Mouse (Mus musculus) left cerebral cortex, adult 2 months (tissue): ENCODE measurements around the gene Rsl24d1. TPM values are rescaled to one million over a fixed set of nuclear protein-coding genes. Genes with fewer than 3 reads are reported as not detected.

Experiments
- DNase-seq, 2 experiments: peaks; one replicate each; pipeline ENCODE4 v3.0.0; 2021 to 2022; ENCODE audit warnings: low spot score in 2 of 2, mixed read lengths in 1 of 2; ENCODE audit errors: extremely low spot score in 1 of 2
- H3K27ac ChIP-seq: fragments of 200-600 bp; 2 replicates; pipeline ENCODE4 v1.8.1; 2022
- H3K4me3 ChIP-seq: fragments of 200-600 bp; 2 replicates; pipeline ENCODE4 v1.8.1; 2022
- CTCF ChIP-seq: fragments of 200-600 bp; IDR thresholded peaks from 2 replicates; pipeline ENCODE4 v1.8.1; 2022; ENCODE audit warnings: antibody characterized with exemption, mild to moderate bottlenecking, moderate library complexity
- intact Hi-C: fragments of 180-260 bp; cut with DNase I; formaldehyde crosslinking; loops from one replicate; pipeline ENCODE4 v1.15.1; 2025
- total RNA-seq, 2 experiments: library from RNA; stranded (reverse); gene quantifications; 2 replicates each; pipeline ENCODE4 v1.2.3; 2021

The Rsl24d1 gene
- total RNA-seq, 2 experiments from 2014 or later = 53.9 to 54.2 TPM

- H3K4me3 ChIP-seq = no peak overlapping the region
- TF ChIP-seq CTCF = no peak
- no peak for DNase-seq
- H3K27ac ChIP-seq = no peak overlapping the region
- intact Hi-C loops = no loop called here
These were observed 30.8 kb upstream of the Rsl24d1 start for GRCm38 (mm10) chr9:73082291-73083000.

DNA sequence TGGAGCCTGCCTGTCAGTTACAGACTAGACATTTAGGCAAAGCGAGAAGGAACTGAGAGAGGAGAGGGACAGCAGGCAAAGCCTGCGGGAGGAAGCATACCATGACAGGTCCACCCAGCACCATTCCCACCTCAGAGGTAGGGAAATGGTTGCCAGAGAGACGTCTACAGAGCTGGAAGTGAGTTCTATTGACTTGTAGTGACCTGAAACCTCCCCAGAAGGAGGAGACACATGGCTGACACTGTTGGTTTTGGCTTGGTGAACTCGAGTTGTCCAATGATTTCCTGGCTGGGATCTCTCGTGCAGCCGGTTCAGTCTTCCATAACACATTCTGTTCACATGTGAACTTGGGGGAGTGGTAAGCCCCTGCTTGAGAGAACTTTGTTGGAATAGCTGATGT, 29.3 kb upstream of the Rsl24d1 start:
- no peak overlapping the region for H3K27ac ChIP-seq
- no peak for TF ChIP-seq CTCF
- intact Hi-C loops = no loop called here
- no peak overlapping the region for H3K4me3 ChIP-seq
- DNase-seq = no peak

DNA sequence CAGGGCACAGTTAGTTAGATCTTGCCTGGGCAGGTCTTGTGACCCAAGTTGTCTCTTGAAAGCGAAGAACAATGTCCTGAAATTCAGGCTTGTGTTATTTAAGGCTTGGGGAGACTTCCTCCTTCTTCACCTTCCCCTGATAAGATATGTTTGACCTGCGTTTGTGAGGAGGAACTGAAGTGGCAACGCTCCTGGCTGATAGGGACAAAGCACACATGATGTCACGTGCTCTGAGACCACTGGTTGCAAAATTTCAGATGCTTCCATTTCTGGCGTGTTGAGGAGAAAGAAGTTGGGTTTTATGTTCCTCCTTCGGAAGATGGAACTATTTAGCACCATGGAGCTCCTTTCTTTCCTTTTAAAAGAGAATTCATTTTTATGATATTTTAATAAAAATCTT, 27.4 kb upstream of the Rsl24d1 start:
- no peak for TF ChIP-seq CTCF
- no peak overlapping the region for H3K27ac ChIP-seq
- intact Hi-C loops = no loop called here
- no peak overlapping the region for H3K4me3 ChIP-seq
- no peak for DNase-seq

DNA sequence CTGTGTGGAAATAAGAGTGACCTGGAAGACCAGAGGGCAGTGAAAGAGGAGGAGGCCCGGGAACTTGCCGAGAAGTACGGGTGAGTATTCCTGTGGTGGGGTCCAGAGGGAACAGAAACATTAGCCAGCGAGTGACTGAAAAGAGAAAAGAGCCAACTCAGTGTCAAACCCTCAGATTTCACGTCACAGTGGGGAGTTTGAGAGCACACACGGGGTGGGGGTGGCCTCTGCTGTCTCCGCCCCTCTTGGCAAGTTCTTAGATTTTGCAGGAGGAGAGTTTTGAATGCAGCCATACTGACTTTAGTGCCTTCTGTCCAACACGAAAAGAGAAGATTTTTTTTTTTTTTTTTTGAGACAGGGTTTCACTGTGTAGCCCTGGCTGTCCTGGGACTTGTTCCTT, 26.1 kb upstream of the Rsl24d1 start:
- TF ChIP-seq CTCF = no peak
- Histone ChIP-seq H3K27ac (no peak overlapping the region), H3K4me3 (no peak overlapping the region)
- DNase-seq = no peak
- intact Hi-C loops = no loop called here

GRCm38 (mm10) chr9:73087581-73087980, 25.6 kb upstream of the Rsl24d1 start:
- no peak overlapping the region for H3K4me3 ChIP-seq
- TF ChIP-seq CTCF = no peak
- intact Hi-C loops = no loop called here
- DNase-seq = no peak
- H3K27ac ChIP-seq = no peak overlapping the region

DNA sequence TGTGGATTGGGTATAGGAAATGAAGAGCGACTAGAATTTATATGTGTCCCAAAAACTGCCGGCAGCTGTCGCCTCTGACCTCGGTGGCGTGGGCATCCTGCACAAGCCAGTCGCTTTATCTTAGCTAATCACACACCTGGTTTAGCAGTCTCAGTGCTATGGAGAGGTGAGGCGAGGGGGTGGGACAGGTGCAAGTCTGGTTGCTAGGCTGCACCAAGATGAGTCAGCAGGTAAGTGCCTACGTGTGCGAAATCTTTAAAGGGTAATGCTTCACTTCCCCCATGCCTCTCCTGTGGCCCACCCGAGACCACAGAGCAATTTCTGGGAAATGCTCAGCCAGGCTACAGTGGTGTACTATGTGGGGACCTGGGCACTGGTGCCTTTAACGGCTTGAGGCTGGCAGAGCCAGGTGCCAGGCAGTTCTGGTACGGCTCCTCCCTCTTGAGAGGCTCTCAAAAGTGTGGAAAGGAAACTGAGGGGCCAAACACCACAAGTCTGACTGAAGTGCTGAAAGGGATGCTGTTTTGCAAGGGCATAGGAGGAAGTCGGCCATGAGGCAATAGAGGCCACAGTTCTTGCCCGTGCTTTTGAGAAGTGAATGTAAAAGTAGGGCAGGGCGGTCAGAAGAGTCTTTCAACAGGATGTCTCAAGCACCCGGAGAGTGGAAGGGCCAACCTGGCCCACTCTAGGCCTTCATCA, 23.9 kb upstream of the Rsl24d1 start:
- Histone ChIP-seq H3K4me3 (no peak overlapping the region), H3K27ac (no peak overlapping the region)
- intact Hi-C loops = no loop called here
- TF ChIP-seq CTCF = no peak
- DNase-seq = peak in 1 of 2 experiments; percentile 29

GRCm38 (mm10) chr9:73090121-73090520, 23.1 kb upstream of the Rsl24d1 start:
- Histone ChIP-seq H3K4me3 (no peak overlapping the region), H3K27ac (no peak overlapping the region)
- no peak for DNase-seq
- no peak; the same call in 1 of the 2 replicates for TF ChIP-seq CTCF
- intact Hi-C loops = loop anchor here (5.0 to 10.0 kb wide), 3 partner anchors 123 to 325 kb away; no protein-coding TSS in a partner anchor

- no peak overlapping the region for H3K4me3 ChIP-seq
- no peak overlapping the region for H3K27ac ChIP-seq
- TF ChIP-seq CTCF = peak; percentile 94
- intact Hi-C loops = loop anchor here (1.0 to 10.0 kb wide), 4 partner anchors 47 to 327 kb away; partner anchors contain the start of gene Rab27a
- DNase-seq = no peak
These were observed 21.5 kb upstream of the Rsl24d1 start for GRCm38 (mm10) chr9:73091747-73092146.

GRCm38 (mm10) chr9:73094580-73094979, 18.6 kb upstream of the Rsl24d1 start:
- no peak for TF ChIP-seq CTCF
- DNase-seq = no peak
- Histone ChIP-seq H3K4me3 (0 out of 2 replicates have a peak overlapping the region, but pooled peaks have one; percentile 7), H3K27ac (no peak overlapping the region)
- intact Hi-C loops = loop anchor here (5.0 to 10.0 kb wide), 3 partner anchors 127 to 330 kb away; no protein-coding TSS in a partner anchor

DNA sequence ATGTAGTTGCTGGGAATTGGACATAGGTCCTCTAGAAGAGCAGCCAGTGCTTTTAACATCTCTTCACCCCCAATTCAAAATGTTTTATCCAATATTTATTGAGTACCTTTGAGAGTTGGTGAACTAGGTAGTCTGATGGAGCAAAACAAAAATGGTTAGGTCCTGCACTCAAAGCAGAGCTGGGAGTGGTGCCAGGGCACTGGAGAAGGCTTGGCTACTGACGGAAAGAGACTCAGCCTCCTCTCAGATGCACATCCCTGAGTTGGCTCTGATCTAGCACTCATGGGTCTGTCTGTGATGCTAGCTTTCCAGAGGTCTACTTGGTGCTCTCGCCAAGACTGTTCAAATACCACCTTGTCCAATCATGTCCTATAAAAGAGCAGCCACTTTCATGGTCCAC, 15.3 kb upstream of the Rsl24d1 start:
- intact Hi-C loops = loop anchor here (10.0 kb wide), 1 partner anchor 333 kb away; no protein-coding TSS in a partner anchor

DNA sequence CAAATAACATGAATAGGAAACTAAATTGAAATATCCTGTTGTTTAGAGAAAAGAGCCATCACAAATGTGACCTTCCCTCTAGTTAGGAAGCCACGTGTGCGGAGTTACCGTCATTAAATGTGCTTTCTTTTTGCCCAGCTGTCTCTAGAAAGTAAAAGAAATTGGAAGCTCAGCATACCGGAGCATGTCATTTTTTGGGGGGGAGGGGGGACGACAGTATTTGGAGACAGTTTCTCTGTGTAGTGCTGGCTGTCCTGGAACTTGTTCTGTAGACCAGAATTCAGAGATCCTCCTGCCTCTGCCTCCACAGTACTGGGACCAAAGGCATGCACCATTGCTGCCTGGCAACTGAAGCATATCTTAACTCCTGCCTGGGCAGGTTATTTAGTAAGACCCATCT, 11.7 kb upstream of the Rsl24d1 start, which contains the start of gene Khdc3:
Gene Khdc3, plus strand, starts transcription at position 301 of the 400 bp plus-strand sequence.
- H3K27ac ChIP-seq = no peak within 1 kb of the TSS
- intact Hi-C loops = no loop called here
- no peak within 1 kb of the TSS for H3K4me3 ChIP-seq
- no peak for DNase-seq
- no peak for TF ChIP-seq CTCF

More for the DNA sequence above, 15.3 kb upstream of the Rsl24d1 start:
- H3K27ac ChIP-seq = no peak overlapping the region
- no peak overlapping the region for H3K4me3 ChIP-seq
- DNase-seq = no peak
- no peak for TF ChIP-seq CTCF

DNA sequence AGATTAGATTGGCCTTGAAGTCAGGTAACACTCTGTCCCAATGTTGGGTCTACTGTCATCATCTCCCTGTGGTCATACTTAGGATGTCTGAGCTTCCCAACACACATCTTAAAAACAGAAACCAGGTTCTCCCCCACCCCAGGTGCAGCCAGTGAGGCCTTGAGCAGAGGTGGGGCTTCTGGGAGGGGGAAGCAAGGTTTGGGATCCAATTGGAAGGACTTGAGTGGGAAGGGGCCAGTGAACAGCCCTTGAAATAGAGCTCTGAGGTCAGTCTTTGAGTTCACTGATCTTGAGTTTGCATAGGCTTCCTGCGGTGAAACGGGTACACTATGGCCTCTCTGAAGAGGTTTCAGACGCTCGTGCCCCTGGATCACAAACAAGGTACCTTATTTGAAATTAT, 11.0 kb upstream of the Rsl24d1 start, which contains the start of gene Gm20509:
Gene Gm20509, plus strand, starts transcription at position 290 of the 400 bp plus-strand sequence.
- no peak for TF ChIP-seq CTCF
- Histone ChIP-seq H3K4me3 (peak within 1 kb of the TSS; percentile 48), H3K27ac (no peak within 1 kb of the TSS)
- DNase-seq = no peak
- intact Hi-C loops = no loop called here
